Mouse (Mus musculus) intestine, embryonic 14.5 days (tissue): ENCODE data around the gene Mfap3. TPM values are rescaled to one million over a fixed set of nuclear protein-coding genes. Genes with fewer than 3 reads are reported as not detected.
A peak's percentile ranks its signal among the peaks of the same experiment; 100 is the strongest.

Experiments used
- ATAC-seq: fragments of 200-750 bp; cut with Nextera tagmentation; replicated peaks from 2 replicates; pipeline ENCODE4 v1.8.0; 2017; ENCODE audit warnings: low read depth, moderate number of reproducible peaks, moderate TSS enrichment, moderate library complexity; ENCODE audit not compliant: low FRiP score, low TSS enrichment
- DNase-seq: peaks from one replicate; pipeline ENCODE4 v3.0.0-alpha.2; 2018; ENCODE audit warnings: low spot score
- H3K27ac ChIP-seq: fragments of 300-500 bp; sonication (generic); 2 replicates; pipeline ENCODE4 v1.5.1; 2014; ENCODE audit warnings: low read depth, mild to moderate bottlenecking, control low read depth
- H3K27me3 ChIP-seq: fragments of 300-500 bp; sonication (generic); replicated peaks from 2 replicates; pipeline ENCODE4 v1.6.1; 2014; ENCODE audit warnings: low read length, control low read depth; ENCODE audit not compliant: control insufficient read depth, insufficient read depth
- H3K36me3 ChIP-seq: fragments of 300-500 bp; sonication (generic); 2 replicates; pipeline ENCODE4 v1.6.1; 2014; ENCODE audit warnings: low read length, control low read depth; ENCODE audit not compliant: control insufficient read depth, insufficient read depth
- H3K4me1 ChIP-seq: fragments of 300-500 bp; sonication (generic); replicated peaks from 2 replicates; pipeline ENCODE4 v1.6.1; 2014; ENCODE audit warnings: low read length, control low read depth, mixed read lengths; ENCODE audit not compliant: control insufficient read depth, insufficient read depth
- H3K4me2 ChIP-seq: fragments of 300-500 bp; sonication (generic); 2 replicates; pipeline ENCODE4 v1.6.1; 2014; ENCODE audit warnings: low read length
- H3K4me3 ChIP-seq: fragments of 300-500 bp; sonication (generic); 2 replicates; pipeline ENCODE4 v1.5.1; 2014; ENCODE audit warnings: low read depth, low read length, control low read depth, mixed read lengths
- H3K9ac ChIP-seq: fragments of 300-500 bp; sonication (generic); 2 replicates; pipeline ENCODE4 v1.6.1; 2014; ENCODE audit warnings: mild to moderate bottlenecking, low read length
- H3K9me3 ChIP-seq: fragments of 300-500 bp; sonication (generic); 2 replicates; pipeline ENCODE4 v1.6.1; 2016; ENCODE audit warnings: low read length, control low read depth; ENCODE audit not compliant: control insufficient read depth
- WGBS: fragments of 180-500 bp; shearing (Covaris S2); extraction: QIAGEN DNeasy Blood & Tissue Kit; methylation state at CpG from one replicate; pipeline ENCODE4 v1.1.7; 2014; 5-methylcytosine and 5-hydroxymethylcytosine counted together
- polyA plus RNA-seq: library from polyadenylated mRNA; unstranded; fragments of >200 nt; fragmentation: Nextera tagmentation; extraction: Ambion mirVana; gene quantifications from 2 replicates; pipeline ENCODE4 v1.2.1, GENCODE M21; 2014

Gene Mfap3
- polyA plus RNA-seq, 1 experiment from 2014 or later, result 46.2 TPM

DNA sequence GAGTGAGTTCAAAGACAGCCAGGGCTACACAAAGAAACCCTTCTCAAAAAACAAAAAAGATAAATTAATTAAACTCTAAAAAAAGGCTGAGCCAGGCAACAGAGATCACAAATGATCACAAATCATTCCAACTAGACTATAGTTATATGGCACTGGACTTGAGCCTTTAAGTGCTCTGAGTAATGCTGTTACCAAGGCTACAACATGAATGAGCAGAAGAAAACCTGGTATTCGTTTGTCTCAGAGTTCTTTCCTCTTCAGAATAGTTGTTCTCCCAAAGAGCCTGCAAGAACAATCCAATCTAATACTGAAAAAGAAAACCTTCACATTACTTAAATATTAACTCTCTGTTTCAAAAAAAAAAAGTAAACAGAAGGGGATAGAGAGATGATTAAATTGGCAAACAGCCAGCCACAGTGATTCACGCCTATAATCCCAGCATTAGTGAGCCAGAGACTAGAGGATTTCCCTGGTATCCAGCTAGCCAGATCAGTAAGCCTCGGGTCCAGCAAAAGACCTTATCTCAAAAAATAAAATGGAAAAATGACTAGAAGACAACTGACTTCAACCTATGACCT lies 21.9 kb upstream of the Mfap3 start:
- Histone ChIP-seq H3K9ac (no peak overlapping the region), H3K4me2 (no peak overlapping the region), H3K27ac (no peak overlapping the region), H3K36me3 (peaks cover 83% of the 10 kb centered on the region), H3K4me1 (no peaks in the 10 kb centered on the region), H3K4me3 (no peak overlapping the region), H3K9me3 (no peaks in the 10 kb centered on the region), H3K27me3 (no peaks in the 10 kb centered on the region)
- peak; percentile 47; the same call in 1 of the 2 replicates for ATAC-seq
- no peak for DNase-seq
- 54% methylated on average over 3 of the region's 3 CpGs for WGBS

DNA sequence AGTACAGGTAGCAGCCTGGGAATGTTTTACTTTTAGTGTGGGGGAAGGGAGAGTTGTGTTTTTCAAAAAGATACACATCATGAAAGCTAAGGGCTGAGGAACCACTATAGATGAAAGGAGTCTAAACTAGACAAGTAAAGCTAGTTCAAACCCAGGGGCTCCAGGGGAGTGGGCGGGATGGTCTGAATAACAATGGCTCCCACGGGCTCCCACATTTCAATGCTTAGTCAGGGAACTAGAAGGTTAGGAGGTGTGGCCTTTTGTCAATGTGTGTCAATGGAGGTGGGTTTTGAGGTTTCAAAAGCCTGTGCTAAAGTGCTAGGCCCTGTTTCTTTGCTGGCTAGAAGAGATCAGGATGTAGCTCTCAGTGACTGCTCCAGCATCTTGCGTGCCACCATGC lies 20.8 kb upstream of the Mfap3 start:
- Histone ChIP-seq H3K4me3 (no peak overlapping the region), H3K4me2 (no peak overlapping the region), H3K27me3 (no peaks in the 10 kb centered on the region), H3K9me3 (no peaks in the 10 kb centered on the region), H3K36me3 (peaks cover 73% of the 10 kb centered on the region), H3K9ac (no peak overlapping the region), H3K27ac (no peak overlapping the region), H3K4me1 (no peaks in the 10 kb centered on the region)
- ATAC-seq (no peak), DNase-seq (no peak)
- WGBS, result 76% methylated on average over 3 of the region's 3 CpGs

DNA sequence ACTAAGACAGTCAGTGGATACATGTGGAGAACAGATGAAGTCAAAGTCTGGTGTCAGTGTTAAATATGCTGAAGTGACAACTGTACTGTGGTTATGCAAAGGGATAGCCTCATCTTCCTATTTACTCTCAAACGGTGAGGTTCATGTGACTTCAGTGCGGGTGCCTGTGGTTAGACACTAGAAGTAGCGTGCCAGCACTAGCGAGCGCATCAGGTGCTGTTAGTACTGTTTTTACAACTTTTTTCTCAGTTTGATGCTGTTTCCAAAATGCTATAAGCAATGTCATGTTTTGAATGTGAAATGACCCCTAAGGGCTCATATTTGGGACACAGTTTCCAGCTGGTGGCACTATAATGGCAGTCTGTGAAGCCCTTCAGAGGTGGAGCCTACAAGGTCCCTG lies 20.2 kb upstream of the Mfap3 start:
- H3K36me3 ChIP-seq, result peaks cover 73% of the 10 kb centered on the region
- no peak overlapping the region for H3K27ac ChIP-seq
- H3K9me3 ChIP-seq, result no peaks in the 10 kb centered on the region
- no peak overlapping the region for H3K4me2 ChIP-seq
- WGBS, result 94% methylated on average over 5 of the region's 5 CpGs
- no peaks in the 10 kb centered on the region for H3K27me3 ChIP-seq
- no peak for DNase-seq
- H3K9ac ChIP-seq, result no peak overlapping the region
- no peak for ATAC-seq
- H3K4me1 ChIP-seq, result no peaks in the 10 kb centered on the region
- H3K4me3 ChIP-seq, result no peak overlapping the region

DNA sequence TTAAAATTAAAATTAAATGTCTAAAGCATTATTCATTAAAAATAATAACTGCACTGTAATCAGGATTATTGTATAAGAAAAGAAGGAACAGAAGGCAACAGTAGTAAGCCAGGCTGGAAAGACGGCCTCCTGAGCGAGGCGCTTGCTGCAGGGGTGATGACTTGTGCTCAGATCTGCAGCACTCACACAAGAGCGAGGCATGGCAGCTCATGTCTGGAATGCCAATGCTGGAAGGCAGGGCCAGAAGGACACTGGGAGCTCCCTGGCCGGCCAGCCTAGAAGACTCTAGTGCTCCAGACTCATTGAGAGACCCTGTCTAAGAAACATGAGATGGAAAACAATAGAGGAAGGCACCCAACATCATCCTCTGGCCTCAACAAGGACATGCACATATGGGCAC lies 15.3 kb upstream of the Mfap3 start:
- DNase-seq (no peak), ATAC-seq (no peak)
- no peak overlapping the region for H3K4me3 ChIP-seq
- H3K36me3 ChIP-seq, result peaks cover 78% of the 10 kb centered on the region
- no peaks in the 10 kb centered on the region for H3K9me3 ChIP-seq
- WGBS, result 89% methylated on average over 5 of the region's 5 CpGs
- H3K27ac ChIP-seq, result no peak overlapping the region
- H3K27me3 ChIP-seq, result no peaks in the 10 kb centered on the region
- H3K4me2 ChIP-seq, result no peak overlapping the region
- H3K9ac ChIP-seq, result no peak overlapping the region
- no peaks in the 10 kb centered on the region for H3K4me1 ChIP-seq

GRCm38 (mm10) chr11:57506899-57507298 lies 11.6 kb upstream of the Mfap3 start:
- H3K27ac ChIP-seq, result no peak overlapping the region
- no peak for ATAC-seq
- H3K4me3 ChIP-seq, result no peak overlapping the region
- H3K9me3 ChIP-seq, result no peaks in the 10 kb centered on the region
- no peak overlapping the region for H3K4me2 ChIP-seq
- 62% methylated on average over 6 of the region's 6 CpGs for WGBS
- no peak overlapping the region for H3K9ac ChIP-seq
- DNase-seq, result no peak
- no peaks in the 10 kb centered on the region for H3K27me3 ChIP-seq
- H3K36me3 ChIP-seq, result peaks cover 85% of the 10 kb centered on the region
- H3K4me1 ChIP-seq, result no peaks in the 10 kb centered on the region

GRCm38 (mm10) chr11:57515218-57515617 lies 3.2 kb upstream of the Mfap3 start:
- no peak overlapping the region for H3K4me3 ChIP-seq
- DNase-seq (no peak), ATAC-seq (no peak)
- H3K4me2 ChIP-seq, result no peak overlapping the region
- no peaks in the 10 kb centered on the region for H3K9me3 ChIP-seq
- whole genome bisulfite sequencing, result 92% methylated on average over 5 of the region's 5 CpGs
- no peak overlapping the region for H3K27ac ChIP-seq
- no peak overlapping the region for H3K9ac ChIP-seq
- H3K36me3 ChIP-seq, result peaks cover 37% of the 10 kb centered on the region
- no peaks in the 10 kb centered on the region for H3K27me3 ChIP-seq
- H3K4me1 ChIP-seq, result peaks cover 15% of the 10 kb centered on the region; the same call in 1 of the 2 replicates

DNA sequence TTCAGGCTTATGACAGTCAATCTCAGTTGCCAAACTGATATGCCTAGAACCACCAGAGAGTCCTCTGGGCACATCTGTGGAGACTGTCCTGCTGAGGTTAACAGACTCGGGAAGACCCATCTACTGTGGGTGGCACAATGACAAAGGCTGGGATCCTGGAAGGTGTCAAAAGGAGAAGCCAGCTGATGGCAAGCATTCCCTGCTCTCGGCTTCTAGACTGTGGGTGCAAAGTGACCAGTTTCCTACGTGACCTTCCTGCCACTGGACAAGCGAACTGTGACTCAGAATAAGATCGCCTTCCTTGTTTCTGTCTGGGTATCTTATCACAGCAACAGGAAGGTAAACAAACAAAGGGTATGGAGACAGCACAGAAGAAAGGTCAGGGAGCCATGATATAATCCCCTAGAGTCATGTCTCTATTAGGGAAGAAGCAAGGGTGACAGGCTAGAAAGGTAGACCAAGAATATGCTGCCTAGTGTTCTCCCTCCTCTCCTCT lies 1.5 kb upstream of the Mfap3 start:
- ATAC-seq, result no peak
- Histone ChIP-seq H3K4me3 (peak overlapping the region; percentile 64; the same call in 1 of the 2 replicates), H3K4me2 (peak overlapping the region; percentile 72), H3K9ac (no peak overlapping the region), H3K4me1 (peaks cover 15% of the 10 kb centered on the region; the same call in 1 of the 2 replicates), H3K36me3 (peaks cover 23% of the 10 kb centered on the region), H3K27ac (no peak overlapping the region), H3K9me3 (no peaks in the 10 kb centered on the region), H3K27me3 (no peaks in the 10 kb centered on the region)
- DNase-seq, result no peak
- 45% methylated on average over 5 of the region's 5 CpGs for WGBS

- peak overlapping the region; percentile 55 for H3K27ac ChIP-seq
- H3K27me3 ChIP-seq, result no peaks in the 10 kb centered on the region
- ATAC-seq, result no peak
- peaks cover 15% of the 10 kb centered on the region; the same call in 1 of the 2 replicates for H3K4me1 ChIP-seq
- H3K36me3 ChIP-seq, result peaks cover 8% of the 10 kb centered on the region; the same call in 1 of the 2 replicates
- under 1% methylated on average over 15 of the region's 16 CpGs for WGBS
- peak overlapping the region; percentile 64 for H3K4me3 ChIP-seq
- H3K9ac ChIP-seq, result peak overlapping the region; percentile 72
- peak overlapping the region; percentile 72 for H3K4me2 ChIP-seq
- no peaks in the 10 kb centered on the region for H3K9me3 ChIP-seq
- DNase-seq, result no peak
Measured at GRCm38 (mm10) chr11:57518751-57519148, 286 bp downstream of the Mfap3 start.

DNA sequence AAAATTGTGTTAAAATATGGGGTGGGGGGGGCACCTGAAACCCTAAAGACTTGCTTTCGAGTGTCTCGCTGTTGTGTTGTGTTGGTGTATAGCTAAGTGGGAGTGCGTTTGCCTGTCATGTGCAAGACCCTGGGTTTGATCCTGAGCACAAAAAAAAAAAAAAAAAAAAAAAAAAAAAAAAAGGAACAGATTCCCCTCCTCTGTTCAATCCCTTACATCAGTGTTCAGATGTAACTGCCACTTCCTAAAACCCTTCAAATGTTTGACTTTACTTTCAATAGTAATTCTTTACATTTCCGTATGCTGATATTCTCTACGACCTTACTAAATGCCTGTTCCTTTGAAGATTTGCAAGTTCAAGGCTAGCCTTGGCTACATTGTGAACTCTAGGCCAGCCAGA lies 840 bp downstream of the Mfap3 start:
- Histone ChIP-seq H3K36me3 (peaks cover 6% of the 10 kb centered on the region; the same call in 1 of the 2 replicates), H3K4me1 (peaks cover 15% of the 10 kb centered on the region; the same call in 1 of the 2 replicates), H3K9ac (peak overlapping the region; percentile 72), H3K4me2 (peak overlapping the region; percentile 72), H3K4me3 (peak overlapping the region; percentile 64), H3K27ac (no peak overlapping the region), H3K27me3 (no peaks in the 10 kb centered on the region), H3K9me3 (no peaks in the 10 kb centered on the region)
- DNase-seq (no peak), ATAC-seq (no peak)
- WGBS, result 68% methylated on average over 5 of the region's 5 CpGs
